Mouse (Mus musculus) liver, embryonic 14.5 days (tissue): ENCODE measurements around the gene Clic1.

Source experiments
- CTCF ChIP-seq: IDR thresholded peaks from 2 replicates; pipeline ENCODE4 v1.5.1; 2016; ENCODE audit warnings: antibody characterized with exemption, low read depth, control low read depth
- EP300 ChIP-seq: IDR thresholded peaks from 2 replicates; pipeline ENCODE4 v1.6.1; 2016; ENCODE audit warnings: antibody characterized with exemption, low read depth

- TF ChIP-seq CTCF (no peak), EP300 (no peak)
Measured at GRCm38 (mm10) chr17:35045807-35046680, 3.7 kb upstream of the Clic1 start.
